11 mouse cellular contexts compared by ENCODE assay signal in genomic region chr4:154925413-154925812, GRCm38 (mm10). TPM values are rescaled to one million over a fixed set of nuclear protein-coding genes. Genes with fewer than 3 reads are reported as not detected.
DNase-seq lines count a peak whose midpoint lies in the region; ATAC-seq and TF ChIP-seq lines count a peak whose summit lies in the region.
"Had no signal": no experiment of that assay in that cellular context is flagged by ENCODE, and none has a peak within 500 bp of the region (broad histone marks: within the 10 kb centered on the region; RNA-seq: fewer than 3 reads in every experiment).

No protein-coding gene starts in this region.

- TF ChIP-seq CTCF in intestine, postnatal 0 days (IDR thresholded peaks at IDR 0.05; ENCODE audit: low read depth), result peak; percentile 69

- H3K9me3 ChIP-seq in intestine, postnatal 0 days (ENCODE audit: control insufficient read depth), result no peaks in the 10 kb centered on the region
- H3K9me3 ChIP-seq in intestine, embryonic 15.5 days, result no peaks in the 10 kb centered on the region
- H3K9me3 ChIP-seq in ES-E14 (ENCODE audit: control insufficient read depth, insufficient read depth, low read depth, low read length), result no peaks in the 10 kb centered on the region
- H3K9me3 ChIP-seq in liver, embryonic 11.5 days (ENCODE audit: control insufficient read depth, low read length), result no peaks in the 10 kb centered on the region
- no peaks in the 10 kb centered on the region for H3K9me3 ChIP-seq in forebrain, embryonic 16.5 days (ENCODE audit: control insufficient read depth, low read length)
- H3K9me3 ChIP-seq: midbrain, embryonic 13.5 days had no signal

- no peaks in the 10 kb centered on the region for H3K27me3 ChIP-seq in intestine, postnatal 0 days (replicated peaks; ENCODE audit: control insufficient read depth, insufficient read depth, low read length)
- no peaks in the 10 kb centered on the region for H3K27me3 ChIP-seq in intestine, embryonic 15.5 days (replicated peaks)
- H3K27me3 ChIP-seq in liver, embryonic 11.5 days (replicated peaks; ENCODE audit: control insufficient read depth, insufficient read depth, low read length), result no peaks in the 10 kb centered on the region
- H3K27me3 ChIP-seq in forebrain, embryonic 16.5 days (replicated peaks; ENCODE audit: control insufficient read depth, insufficient read depth, low read length), result no peaks in the 10 kb centered on the region
- H3K27me3 ChIP-seq: midbrain, embryonic 13.5 days had no signal

- DNase-seq in ES-E14 (ENCODE audit: low read depth, low spot score), result peak; percentile 63
- DNase-seq in liver, embryonic 11.5 days (ENCODE audit: low spot score), result no peak
- DNase-seq in spleen, postnatal 4 days (ENCODE audit: low spot score in 2 of 2), result peak; percentile 75 to 91
- no peak for DNase-seq in yolk sac, embryonic 10.5 days (ENCODE audit: low spot score)
- DNase-seq: gastrocnemius, postnatal 25 days had no signal

- 0 out of 2 replicates have a peak, but pooled peaks cover 8% of the 10 kb centered on the region for H3K4me1 ChIP-seq in intestine, postnatal 0 days (replicated peaks; ENCODE audit: control insufficient read depth, insufficient read depth, low read length)
- peaks cover 23% of the 10 kb centered on the region for H3K4me1 ChIP-seq in intestine, embryonic 15.5 days (replicated peaks)
- peaks cover 0 to 4% of the 10 kb centered on the region in 2 experiments; a peak in 1 of 4 replicates for H3K4me1 ChIP-seq in ES-E14 (ENCODE audit: control insufficient read depth in 2 of 2, insufficient read depth in 2 of 2, low read length in 2 of 2, poor library complexity in 1 of 2)
- H3K4me1 ChIP-seq in liver, embryonic 11.5 days (replicated peaks; ENCODE audit: control insufficient read depth, insufficient read depth, low read length), result peaks cover 47% of the 10 kb centered on the region
- H3K4me1 ChIP-seq in forebrain, embryonic 16.5 days (replicated peaks; ENCODE audit: control insufficient read depth, insufficient read depth, low read length), result no peaks in the 10 kb centered on the region
- H3K4me1 ChIP-seq: midbrain, embryonic 13.5 days had no signal

- H3K9ac ChIP-seq in intestine, postnatal 0 days (ENCODE audit: low read depth, low read length), result no peak overlapping the region
- H3K9ac ChIP-seq in intestine, embryonic 15.5 days, result no peak overlapping the region
- no peak overlapping the region for H3K9ac ChIP-seq in ES-E14 (ENCODE audit: insufficient read depth, low read depth, low read length, poor library complexity, severe bottlenecking)
- peak overlapping the region; percentile 72; the same call in 1 of the 2 replicates for H3K9ac ChIP-seq in liver, embryonic 11.5 days (ENCODE audit: low read depth, low read length)
- H3K9ac ChIP-seq in forebrain, embryonic 16.5 days (replicated peaks; ENCODE audit: low read depth, low read length), result no peak overlapping the region
- H3K9ac ChIP-seq: midbrain, embryonic 13.5 days had no signal

- no peak overlapping the region for H3K4me3 ChIP-seq in intestine, postnatal 0 days (ENCODE audit: low read depth, low read length)
- no peak overlapping the region for H3K4me3 ChIP-seq in intestine, embryonic 15.5 days (replicated peaks)
- no peak overlapping the region for H3K4me3 ChIP-seq in ES-E14 (ENCODE audit: insufficient read depth in 1 of 2, low read depth in 1 of 2, low read length in 2 of 2, poor library complexity in 1 of 2, severe bottlenecking in 1 of 2)
- H3K4me3 ChIP-seq in liver, embryonic 11.5 days (ENCODE audit: low read depth, low read length), result peak overlapping the region; percentile 12
- no peak overlapping the region for H3K4me3 ChIP-seq in forebrain, embryonic 16.5 days (replicated peaks; ENCODE audit: low read length)
- H3K4me3 ChIP-seq: midbrain, embryonic 13.5 days had no signal

- no peak overlapping the region for H3K4me2 ChIP-seq in intestine, postnatal 0 days (replicated peaks; ENCODE audit: low read depth)
- H3K4me2 ChIP-seq in intestine, embryonic 15.5 days (replicated peaks), result no peak overlapping the region
- H3K4me2 ChIP-seq in liver, embryonic 11.5 days, result peak overlapping the region; percentile 90
- no peak overlapping the region for H3K4me2 ChIP-seq in forebrain, embryonic 16.5 days (ENCODE audit: low read length)
- H3K4me2 ChIP-seq: midbrain, embryonic 13.5 days had no signal

- 70% methylated on average over 4 of the region's 4 CpGs for WGBS in intestine, postnatal 0 days
- 64% methylated on average over 4 of the region's 4 CpGs for WGBS in intestine, embryonic 15.5 days
- WGBS in liver, embryonic 11.5 days, result 45% methylated on average over 4 of the region's 4 CpGs
- WGBS in forebrain, embryonic 16.5 days, result 49% methylated on average over 4 of the region's 4 CpGs

- H3K36me3 ChIP-seq in intestine, postnatal 0 days (ENCODE audit: control insufficient read depth, insufficient read depth), result peaks cover 22% of the 10 kb centered on the region; the same call in 1 of the 2 replicates
- no peaks in the 10 kb centered on the region for H3K36me3 ChIP-seq in intestine, embryonic 15.5 days
- no peaks in the 10 kb centered on the region for H3K36me3 ChIP-seq in ES-E14 (ENCODE audit: control insufficient read depth, insufficient read depth, low read length, poor library complexity, severe bottlenecking)
- H3K36me3 ChIP-seq in liver, embryonic 11.5 days (ENCODE audit: control insufficient read depth, insufficient read depth, low read length), result peaks cover 34% of the 10 kb centered on the region; the same call in 1 of the 2 replicates
- no peaks in the 10 kb centered on the region for H3K36me3 ChIP-seq in forebrain, embryonic 16.5 days (ENCODE audit: control insufficient read depth, insufficient read depth)
- H3K36me3 ChIP-seq: midbrain, embryonic 13.5 days had no signal

- in situ Hi-C loops in ES-E14 (cut with MboI; ENCODE audit: low sequenced_read_pairs in 2 of 2, unreplicated experiment in 2 of 2), result no loop called here

- H3K27ac ChIP-seq in intestine, postnatal 0 days (ENCODE audit: low read depth, low read length), result no peak overlapping the region
- H3K27ac ChIP-seq in intestine, embryonic 15.5 days, result no peak overlapping the region
- no peak overlapping the region for H3K27ac ChIP-seq in ES-E14 (ENCODE audit: insufficient read depth, low read depth, low read length, poor library complexity, severe bottlenecking)
- no peak overlapping the region for H3K27ac ChIP-seq in liver, embryonic 11.5 days (ENCODE audit: low read depth, low read length)
- H3K27ac ChIP-seq in forebrain, embryonic 16.5 days (ENCODE audit: low read length), result no peak overlapping the region
- H3K27ac ChIP-seq: midbrain, embryonic 13.5 days had no signal

- no peak for ATAC-seq in intestine, postnatal 0 days
- no peak for ATAC-seq in intestine, embryonic 15.5 days
- ATAC-seq in liver, embryonic 11.5 days (replicated peaks; ENCODE audit: low FRiP score), result no peak
- ATAC-seq in forebrain, embryonic 16.5 days, result no peak
- ATAC-seq in monocyte, adult 5-6 weeks (replicated peaks; ENCODE audit: insufficient number of reproducible peaks, low FRiP score, low TSS enrichment, poor library complexity, severe bottlenecking), result no peak
- ATAC-seq: midbrain, embryonic 13.5 days had no signal

TF ChIP-seq in ES-E14, 5 proteins besides CTCF, POLR2A, EP300 and RAD21 (continues in another document):
- TF ChIP-seq HCFC1 (IDR thresholded peaks at IDR 0.05; ENCODE audit: borderline replicate concordance, insufficient read depth, low read length) (no peak), MAFK (IDR thresholded peaks at IDR 0.05; ENCODE audit: insufficient read depth, low read depth, low read length) (no peak), CHD2 (IDR thresholded peaks at IDR 0.05; ENCODE audit: low read depth, low read length) (no peak)

RNA-seq across cellular contexts. Expression of gene Tnfrsf14, which starts 3.0 kb away (rescaled TPM):
- polyA plus RNA-seq in intestine, postnatal 0 days (2015; fragmentation: Nextera tagmentation; extraction: Ambion mirVana), result 1.9 and 2.9 TPM in 2 replicates
- polyA plus RNA-seq in intestine, embryonic 15.5 days (2015; fragmentation: Nextera tagmentation; extraction: Ambion mirVana), result 3.0 and 3.6 TPM in 2 replicates
- 0.53 and 0.85 TPM in 2 replicates for total RNA-seq in ES-E14 (2012; rRNA removed)
- polyA plus RNA-seq in liver, embryonic 11.5 days (2014; fragmentation: Nextera tagmentation; extraction: Ambion mirVana), result 23.1 and 24.4 TPM in 2 replicates
- polyA plus RNA-seq in forebrain, embryonic 16.5 days (2015; fragmentation: Nextera tagmentation; extraction: Ambion mirVana), result 0.27 TPM in 1 of 2 replicates, not detected in the other
- total RNA-seq in monocyte, adult 5-6 weeks (2017), result 20.8 to 45.5 TPM (median 29.3 TPM) in 3 replicates

RNA-seq across cellular contexts. Expression of gene Fam213b, which starts 26.5 kb away (rescaled TPM):
- polyA plus RNA-seq in intestine, postnatal 0 days (2015; fragmentation: Nextera tagmentation; extraction: Ambion mirVana), result 66.9 and 68.5 TPM in 2 replicates
- polyA plus RNA-seq in intestine, embryonic 15.5 days (2015; fragmentation: Nextera tagmentation; extraction: Ambion mirVana), result 32.0 and 37.2 TPM in 2 replicates
- total RNA-seq in ES-E14 (2012; rRNA removed), result 13.4 and 15.7 TPM in 2 replicates
- 17.4 and 20.1 TPM in 2 replicates for polyA plus RNA-seq in liver, embryonic 11.5 days (2014; fragmentation: Nextera tagmentation; extraction: Ambion mirVana)
- 32.4 and 42.0 TPM in 2 replicates for polyA plus RNA-seq in forebrain, embryonic 16.5 days (2015; fragmentation: Nextera tagmentation; extraction: Ambion mirVana)
- total RNA-seq in monocyte, adult 5-6 weeks (2017), result 3.1 to 3.5 TPM (median 3.3 TPM) in 3 replicates

RNA-seq across cellular contexts. Expression of gene Hes5, which starts 35.3 kb away (rescaled TPM):
- polyA plus RNA-seq in intestine, postnatal 0 days (2015; fragmentation: Nextera tagmentation; extraction: Ambion mirVana), result 0.20 and 0.29 TPM in 2 replicates
- polyA plus RNA-seq in intestine, embryonic 15.5 days (2015; fragmentation: Nextera tagmentation; extraction: Ambion mirVana), result 1.8 and 2.5 TPM in 2 replicates
- total RNA-seq in ES-E14 (2012; rRNA removed), result 0.18 and 1.3 TPM in 2 replicates
- polyA plus RNA-seq in liver, embryonic 11.5 days (2014; fragmentation: Nextera tagmentation; extraction: Ambion mirVana), result 0.63 TPM in 1 of 2 replicates, not detected in the other
- polyA plus RNA-seq in forebrain, embryonic 16.5 days (2015; fragmentation: Nextera tagmentation; extraction: Ambion mirVana), result 91.4 and 100 TPM in 2 replicates
- total RNA-seq in monocyte, adult 5-6 weeks (2017), result not detected in 3 replicates
- total RNA-seq: gastrocnemius, postnatal 25 days had no signal

RNA-seq across cellular contexts. Expression of gene Pank4, which starts 38.5 kb away (rescaled TPM):
- 10.9 and 11.5 TPM in 2 replicates for polyA plus RNA-seq in intestine, postnatal 0 days (2015; fragmentation: Nextera tagmentation; extraction: Ambion mirVana)
- 34.2 and 36.1 TPM in 2 replicates for polyA plus RNA-seq in intestine, embryonic 15.5 days (2015; fragmentation: Nextera tagmentation; extraction: Ambion mirVana)
- 29.3 and 50.1 TPM in 2 replicates for total RNA-seq in ES-E14 (2012; rRNA removed)
- 44.2 and 47.2 TPM in 2 replicates for polyA plus RNA-seq in liver, embryonic 11.5 days (2014; fragmentation: Nextera tagmentation; extraction: Ambion mirVana)
- 47.1 and 47.3 TPM in 2 replicates for polyA plus RNA-seq in forebrain, embryonic 16.5 days (2015; fragmentation: Nextera tagmentation; extraction: Ambion mirVana)
- 26.6 to 36.7 TPM (median 30.2 TPM) in 3 replicates for total RNA-seq in monocyte, adult 5-6 weeks (2017)

RNA-seq across cellular contexts. Expression of gene Mmel1, which starts 56.0 kb away (rescaled TPM):
- 0.22 and 0.44 TPM in 2 replicates for polyA plus RNA-seq in intestine, postnatal 0 days (2015; fragmentation: Nextera tagmentation; extraction: Ambion mirVana)
- 0.20 and 0.34 TPM in 2 replicates for polyA plus RNA-seq in intestine, embryonic 15.5 days (2015; fragmentation: Nextera tagmentation; extraction: Ambion mirVana)
- total RNA-seq in ES-E14 (2012; rRNA removed), result 2.4 and 3.1 TPM in 2 replicates
- 0.25 and 0.31 TPM in 2 replicates for polyA plus RNA-seq in liver, embryonic 11.5 days (2014; fragmentation: Nextera tagmentation; extraction: Ambion mirVana)
- 0.11 and 0.21 TPM in 2 replicates for polyA plus RNA-seq in forebrain, embryonic 16.5 days (2015; fragmentation: Nextera tagmentation; extraction: Ambion mirVana)
- 0.29 to 0.39 TPM in 2 of 3 replicates, not detected in the other for total RNA-seq in monocyte, adult 5-6 weeks (2017)
- polyA plus RNA-seq: large intestine, adult 2 months had no signal

Comparison
In these comparisons a context has a peak if more than half of its experiments do, and no peak if none do; other contexts are left out.
1. DNase-seq: peak in ES-E14 (single experiment) and spleen, postnatal 4 days (2 of 2); none in liver, embryonic 11.5 days (single experiment) and yolk sac, embryonic 10.5 days (single experiment).
2. RNA of gene Hes5, which starts 35.3 kb away (polyA plus RNA-seq): 91.4 to 100 TPM in forebrain, embryonic 16.5 days; 1.8 to 2.5 TPM in intestine, embryonic 15.5 days, 0.63 TPM in liver, embryonic 11.5 days and 0.20 to 0.29 TPM in intestine, postnatal 0 days; every median in the first group is over 10 times any median in the second.